ENCODE assay signal across 13 mouse cellular contexts in the genomic region with DNA sequence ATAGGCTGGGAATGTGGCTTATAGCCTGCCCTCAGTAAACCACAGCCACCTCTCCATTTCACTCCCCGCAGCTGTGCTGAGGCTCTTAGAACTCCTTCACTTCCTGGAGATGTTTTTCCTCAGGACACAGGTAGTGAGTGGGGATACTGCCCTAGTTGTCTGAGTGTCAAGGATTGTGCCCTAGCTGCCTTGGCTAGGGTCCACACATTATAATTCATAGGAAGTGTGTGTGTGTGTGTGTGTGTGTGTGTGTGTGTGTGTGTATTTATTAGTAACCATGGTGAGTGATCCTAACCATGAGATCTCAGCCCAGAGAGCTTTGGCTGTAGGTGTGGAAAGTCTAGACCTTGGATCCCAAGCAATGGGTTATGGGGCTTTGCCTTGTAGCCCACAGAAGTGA.
DNase-seq lines count a peak whose midpoint lies in the region; ATAC-seq lines count a peak whose summit lies in the region.
"Had no signal": no experiment of that assay in that cellular context is flagged by ENCODE, and none has a peak within 500 bp of the region (broad histone marks: within the 10 kb centered on the region; RNA-seq: fewer than 3 reads in every experiment).

No protein-coding gene starts in this region.

- no peak overlapping the region for H3K9ac ChIP-seq in heart, embryonic 13.5 days
- H3K9ac ChIP-seq in lung, embryonic 15.5 days: no peak overlapping the region
- no peak overlapping the region for H3K9ac ChIP-seq in embryonic facial prominence, embryonic 15.5 days
- H3K9ac ChIP-seq in neural tube, embryonic 15.5 days (replicated peaks): no peak overlapping the region
- H3K9ac ChIP-seq: hindbrain, embryonic 15.5 days; liver, embryonic 15.5 days; midbrain, embryonic 12.5 days had no signal

- peak overlapping the region; percentile 87 for H3K27ac ChIP-seq in heart, embryonic 13.5 days (replicated peaks)
- H3K27ac ChIP-seq in lung, embryonic 15.5 days: peak overlapping the region; percentile 45
- peak overlapping the region; percentile 48; the same call in 1 of the 2 replicates for H3K27ac ChIP-seq in embryonic facial prominence, embryonic 15.5 days (replicated peaks)
- H3K27ac ChIP-seq in neural tube, embryonic 15.5 days (replicated peaks): 0 out of 2 replicates have a peak overlapping the region, but pooled peaks have one; percentile 38
- H3K27ac ChIP-seq: hindbrain, embryonic 15.5 days; liver, embryonic 15.5 days; midbrain, embryonic 12.5 days had no signal

- intact Hi-C loops in heart, postnatal 10 days (cut with DNase I): loop anchor here (2.0 kb wide), 1 partner anchor 58 kb away; no protein-coding TSS in a partner anchor

- no peaks in the 10 kb centered on the region for H3K27me3 ChIP-seq in heart, embryonic 13.5 days (replicated peaks)
- no peaks in the 10 kb centered on the region for H3K27me3 ChIP-seq in lung, embryonic 15.5 days
- no peaks in the 10 kb centered on the region for H3K27me3 ChIP-seq in embryonic facial prominence, embryonic 15.5 days
- H3K27me3 ChIP-seq in neural tube, embryonic 15.5 days (replicated peaks): no peaks in the 10 kb centered on the region
- H3K27me3 ChIP-seq: hindbrain, embryonic 15.5 days; liver, embryonic 15.5 days; midbrain, embryonic 12.5 days had no signal

- no peak overlapping the region for H3K4me3 ChIP-seq in heart, embryonic 13.5 days
- no peak overlapping the region for H3K4me3 ChIP-seq in lung, embryonic 15.5 days
- no peak overlapping the region for H3K4me3 ChIP-seq in embryonic facial prominence, embryonic 15.5 days (replicated peaks)
- no peak overlapping the region for H3K4me3 ChIP-seq in neural tube, embryonic 15.5 days (replicated peaks)
- H3K4me3 ChIP-seq: hindbrain, embryonic 15.5 days; liver, embryonic 15.5 days; midbrain, embryonic 12.5 days had no signal

- ATAC-seq in heart, embryonic 13.5 days (ENCODE audit: extremely low read depth, insufficient number of reproducible peaks, low FRiP score, low TSS enrichment): no peak
- ATAC-seq in lung, embryonic 15.5 days (ENCODE audit: borderline replicate concordance, extremely low read depth, low FRiP score, low TSS enrichment): no peak
- ATAC-seq in embryonic facial prominence, embryonic 15.5 days (ENCODE audit: insufficient number of reproducible peaks, low FRiP score, low TSS enrichment, low read depth): no peak
- ATAC-seq in neural tube, embryonic 15.5 days (ENCODE audit: low FRiP score): no peak

- H3K4me2 ChIP-seq in heart, embryonic 13.5 days: no peak overlapping the region
- H3K4me2 ChIP-seq in lung, embryonic 15.5 days: no peak overlapping the region
- H3K4me2 ChIP-seq in embryonic facial prominence, embryonic 15.5 days (replicated peaks): no peak overlapping the region
- H3K4me2 ChIP-seq in neural tube, embryonic 15.5 days: no peak overlapping the region
- H3K4me2 ChIP-seq: hindbrain, embryonic 15.5 days; liver, embryonic 15.5 days; midbrain, embryonic 12.5 days had no signal

- no peaks in the 10 kb centered on the region for H3K36me3 ChIP-seq in heart, embryonic 13.5 days
- no peaks in the 10 kb centered on the region for H3K36me3 ChIP-seq in lung, embryonic 15.5 days
- no peaks in the 10 kb centered on the region for H3K36me3 ChIP-seq in embryonic facial prominence, embryonic 15.5 days
- H3K36me3 ChIP-seq in neural tube, embryonic 15.5 days: no peaks in the 10 kb centered on the region
- H3K36me3 ChIP-seq: hindbrain, embryonic 15.5 days; liver, embryonic 15.5 days; midbrain, embryonic 12.5 days had no signal

- 70% methylated on average over 1 of the region's 1 CpGs for WGBS in heart, embryonic 13.5 days
- 40% methylated on average over 1 of the region's 1 CpGs for WGBS in lung, embryonic 15.5 days
- 79% methylated on average over 1 of the region's 1 CpGs for WGBS in embryonic facial prominence, embryonic 15.5 days
- 86% methylated on average over 1 of the region's 1 CpGs for WGBS in neural tube, embryonic 15.5 days

- no peaks in the 10 kb centered on the region for H3K9me3 ChIP-seq in heart, embryonic 13.5 days
- no peaks in the 10 kb centered on the region for H3K9me3 ChIP-seq in lung, embryonic 15.5 days
- H3K9me3 ChIP-seq in embryonic facial prominence, embryonic 15.5 days (replicated peaks): no peaks in the 10 kb centered on the region
- H3K9me3 ChIP-seq in neural tube, embryonic 15.5 days (replicated peaks): no peaks in the 10 kb centered on the region
- H3K9me3 ChIP-seq: hindbrain, embryonic 15.5 days; liver, embryonic 15.5 days; midbrain, embryonic 12.5 days had no signal

- DNase-seq in heart, postnatal 10 days: no peak
- no peak for DNase-seq in lung, postnatal 25 days (ENCODE audit: low spot score)
- DNase-seq in spleen, adult 12 weeks (ENCODE audit: low spot score): no peak
- DNase-seq in T-cell, adult 2 months (ENCODE audit: low spot score): no peak
- DNase-seq: cerebellum, adult 11 months; right cerebral cortex, postnatal 14 days had no signal

- peaks cover 26% of the 10 kb centered on the region for H3K4me1 ChIP-seq in heart, embryonic 13.5 days
- H3K4me1 ChIP-seq in lung, embryonic 15.5 days: peaks cover 18% of the 10 kb centered on the region
- peaks cover 7% of the 10 kb centered on the region; the same call in 1 of the 2 replicates for H3K4me1 ChIP-seq in embryonic facial prominence, embryonic 15.5 days
- H3K4me1 ChIP-seq in neural tube, embryonic 15.5 days: no peaks in the 10 kb centered on the region
- H3K4me1 ChIP-seq: hindbrain, embryonic 15.5 days; liver, embryonic 15.5 days; midbrain, embryonic 12.5 days had no signal
